Mouse (Mus musculus) embryonic fibroblast, embryonic 13.5 days (primary cell): Measurements from ENCODE around the gene Eml4. TPM values are rescaled to one million over a fixed set of nuclear protein-coding genes. Genes with fewer than 3 reads are reported as not detected.

Source experiments
- H3K27ac ChIP-seq: 2 replicates; pipeline ENCODE4 v1.5.1; 2012; ENCODE audit warnings: low read length, control low read depth, inconsistent platforms; ENCODE audit not compliant: insufficient read depth
- H3K4me1 ChIP-seq: 2 replicates; pipeline ENCODE4 v1.6.1; 2011; ENCODE audit warnings: low read length; ENCODE audit not compliant: control insufficient read depth, insufficient read depth
- H3K4me3 ChIP-seq: 2 replicates; pipeline ENCODE4 v1.5.1; 2011; ENCODE audit warnings: mild to moderate bottlenecking, control low read depth, low read length; ENCODE audit not compliant: insufficient read depth
- CTCF ChIP-seq: IDR thresholded peaks from 2 replicates; pipeline ENCODE4 v1.5.1; 2011; ENCODE audit warnings: mild to moderate bottlenecking, control low read depth, low read length, moderate library complexity, borderline replicate concordance; ENCODE audit not compliant: insufficient read depth
- POLR2A ChIP-seq: IDR thresholded peaks from 2 replicates; pipeline ENCODE4 v1.6.1; 2011; ENCODE audit warnings: low read depth, mild to moderate bottlenecking, control low read depth, low read length, moderate library complexity
- polyA plus RNA-seq: library from polyadenylated mRNA; stranded (reverse); fragments of >200 nt; gene quantifications from 2 replicates; pipeline ENCODE4 v1.2.4, GENCODE M21; 2011; ENCODE audit warnings: low read depth; ENCODE audit not compliant: missing spikeins, insufficient read length

Eml4 gene
- polyA plus RNA-seq, 1 experiment: 41.8 TPM

- peaks cover 6% of the 10 kb centered on the region for H3K4me1 ChIP-seq
- no peak for TF ChIP-seq CTCF
- no peak for TF ChIP-seq POLR2A
- H3K27ac ChIP-seq: peak overlapping the region; percentile 63
- H3K4me3 ChIP-seq: no peak overlapping the region
Measured at GRCm38 (mm10) chr17:83313046-83313689, 37.6 kb upstream of the Eml4 start.

- no peak for TF ChIP-seq CTCF
- no peak for TF ChIP-seq POLR2A
- H3K27ac ChIP-seq: no peak overlapping the region
- no peak overlapping the region for H3K4me3 ChIP-seq
- peaks cover 6% of the 10 kb centered on the region for H3K4me1 ChIP-seq
Measured at GRCm38 (mm10) chr17:83315476-83315875, 35.3 kb upstream of the Eml4 start.

GRCm38 (mm10) chr17:83322621-83323335, 28.0 kb upstream of the Eml4 start:
- no peak overlapping the region for H3K4me3 ChIP-seq
- TF ChIP-seq CTCF (no peak), POLR2A (no peak)
- H3K4me1 ChIP-seq: peaks cover 7% of the 10 kb centered on the region; the same call in 1 of the 2 replicates
- peak overlapping the region; percentile 86 for H3K27ac ChIP-seq

- H3K4me1 ChIP-seq: peaks cover 7% of the 10 kb centered on the region; the same call in 1 of the 2 replicates
- no peak overlapping the region for H3K4me3 ChIP-seq
- peak overlapping the region; percentile 86 for H3K27ac ChIP-seq
- no peak for TF ChIP-seq POLR2A
- no peak for TF ChIP-seq CTCF
Measured at GRCm38 (mm10) chr17:83323410-83324268, 27.1 kb upstream of the Eml4 start.

GRCm38 (mm10) chr17:83324269-83324616, 26.5 kb upstream of the Eml4 start:
- H3K4me1 ChIP-seq: peaks cover 11% of the 10 kb centered on the region; the same call in 1 of the 2 replicates
- H3K4me3 ChIP-seq: no peak overlapping the region
- no peak overlapping the region for H3K27ac ChIP-seq
- TF ChIP-seq CTCF: no peak
- no peak for TF ChIP-seq POLR2A

- Histone ChIP-seq H3K27ac (no peak overlapping the region), H3K4me3 (no peak overlapping the region), H3K4me1 (peaks cover 2% of the 10 kb centered on the region)
- TF ChIP-seq POLR2A: no peak
Measured at GRCm38 (mm10) chr17:83335183-83335584, 15.5 kb upstream of the Eml4 start.

- no peak for TF ChIP-seq CTCF
- TF ChIP-seq POLR2A: no peak
- no peaks in the 10 kb centered on the region; the same call in 1 of the 2 replicates for H3K4me1 ChIP-seq
- no peak overlapping the region; the same call in 1 of the 2 replicates for H3K27ac ChIP-seq
- H3K4me3 ChIP-seq: no peak overlapping the region
Measured at GRCm38 (mm10) chr17:83337051-83337898, 13.5 kb upstream of the Eml4 start.

- H3K4me1 ChIP-seq: no peaks in the 10 kb centered on the region; the same call in 1 of the 2 replicates
- no peak for TF ChIP-seq CTCF
- H3K27ac ChIP-seq: no peak overlapping the region
- no peak overlapping the region for H3K4me3 ChIP-seq
Measured at GRCm38 (mm10) chr17:83339368-83340085, 11.2 kb upstream of the Eml4 start.
